Mouse (Mus musculus) layer of hippocampus, postnatal 25 days (tissue): Measurements from ENCODE around the gene Cmah. TPM values are rescaled to one million over a fixed set of nuclear protein-coding genes. Genes with fewer than 3 reads are reported as not detected.

Source experiments
- DNase-seq, 2 experiments: peaks; one replicate each; pipeline ENCODE4 v3.0.0; 2022; ENCODE audit warnings: mixed read lengths in 2 of 2, low spot score in 1 of 2; ENCODE audit errors: extremely low spot score in 1 of 2
- total RNA-seq, 2 experiments: library from RNA; stranded (reverse); gene quantifications; 2 replicates each; pipeline ENCODE4 v1.2.3; 2021

The Cmah gene
- under 1 TPM; 0.44 to 0.70 TPM for total RNA-seq

DNA sequence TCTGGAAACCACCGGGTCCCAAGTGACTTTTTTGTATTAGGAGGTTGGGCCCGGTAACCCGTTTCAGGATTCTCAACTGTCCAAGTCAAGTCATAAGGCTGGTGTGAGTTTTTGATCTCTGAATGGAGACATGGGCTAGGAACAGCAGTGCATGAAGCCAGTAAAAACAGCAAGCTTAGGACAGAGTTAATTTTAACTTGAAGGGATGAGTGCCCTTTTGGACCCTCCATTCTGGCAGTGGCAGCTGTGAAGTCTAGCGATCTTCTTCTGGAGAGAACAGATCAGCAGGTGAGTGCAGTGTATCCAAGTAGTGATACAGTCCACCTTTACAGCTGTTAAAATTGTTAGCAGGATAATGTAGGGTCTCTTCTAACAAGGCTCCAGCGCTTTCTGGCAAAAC is at the start of gene Cmah:
Gene Cmah, plus strand, starts transcription at position 204 of the 400 bp plus-strand sequence.
- no peak for DNase-seq

DNA sequence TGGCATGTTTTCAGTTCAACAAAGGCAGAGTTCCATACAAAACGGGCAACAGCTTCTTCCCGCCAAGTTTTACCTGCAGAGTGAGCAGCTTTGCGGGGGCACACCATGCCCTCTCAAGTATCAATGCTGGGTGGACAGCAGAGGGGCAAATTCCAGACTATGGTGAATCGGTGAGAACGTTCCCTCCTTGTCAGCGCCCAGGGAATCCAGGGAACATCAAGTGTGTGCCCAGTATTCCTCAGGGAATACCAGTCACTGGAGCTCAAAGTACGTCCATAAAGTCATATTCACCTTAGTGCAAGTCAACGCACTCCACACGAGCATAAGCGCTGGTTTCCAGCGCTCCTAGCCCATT is 47.8 kb upstream of the Cmah start:
- DNase-seq, result no peak

- DNase-seq, result peak in 1 of 2 experiments; percentile 19
Observed at GRCm38 (mm10) chr13:24279762-24280438, 47.3 kb upstream of the Cmah start.

DNA sequence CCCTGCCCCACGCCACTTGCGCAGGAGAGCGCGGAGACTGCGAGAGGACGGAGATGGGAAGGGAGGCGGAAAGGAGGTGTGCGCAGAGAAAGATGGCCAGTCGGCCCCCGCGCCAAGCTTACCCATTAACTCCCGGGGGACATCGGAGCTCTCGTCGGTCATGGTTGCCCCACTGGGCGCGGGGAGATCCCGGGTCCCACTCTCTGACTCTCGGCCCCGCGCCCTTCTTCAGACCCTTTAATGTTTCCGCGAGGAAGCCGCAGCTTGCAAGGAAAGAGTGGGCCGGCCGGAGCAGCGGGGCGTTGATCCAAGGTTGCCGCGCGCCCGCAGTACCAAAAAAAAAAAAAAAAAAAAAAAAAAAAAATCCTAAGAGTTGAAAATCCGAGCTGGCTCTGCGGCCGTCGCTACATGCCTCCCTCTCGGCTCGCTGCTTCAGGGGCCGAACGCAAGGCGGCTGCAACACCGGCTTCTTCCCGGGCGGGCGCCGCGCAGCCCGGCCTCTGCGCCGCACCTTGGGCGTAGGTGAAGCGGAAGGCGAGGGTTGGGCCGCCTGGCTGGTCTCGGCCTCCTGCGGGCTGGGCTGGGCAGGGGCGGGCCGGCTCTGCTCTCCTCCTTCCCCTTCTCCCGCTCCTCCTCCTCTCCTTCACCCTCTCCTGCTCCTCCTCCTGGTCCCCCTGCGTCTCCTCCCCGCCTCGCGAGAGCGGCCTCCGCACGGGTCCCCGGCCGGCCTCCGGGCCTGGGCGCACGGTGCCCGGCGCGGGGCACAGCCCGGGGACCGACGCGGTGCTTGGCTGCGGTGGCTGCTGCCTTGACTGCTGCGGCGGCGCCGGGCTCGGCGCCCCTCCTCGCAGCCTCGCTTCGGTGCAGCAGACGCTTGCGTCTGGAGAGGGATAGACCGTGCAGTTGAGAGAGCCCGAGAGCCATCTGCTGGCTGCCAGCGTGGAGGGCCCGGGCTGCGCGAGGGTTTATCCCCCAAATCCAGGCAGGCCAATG is 46.5 kb upstream of the Cmah start, which contains the start of gene Carmil1:
Gene Carmil1, minus strand, starts transcription at position 357 of the 993 bp plus-strand sequence.
- peak; percentile 73 to 86 for DNase-seq

GRCm38 (mm10) chr13:24287381-24287780 is 39.8 kb upstream of the Cmah start:
- DNase-seq, result no peak

DNA sequence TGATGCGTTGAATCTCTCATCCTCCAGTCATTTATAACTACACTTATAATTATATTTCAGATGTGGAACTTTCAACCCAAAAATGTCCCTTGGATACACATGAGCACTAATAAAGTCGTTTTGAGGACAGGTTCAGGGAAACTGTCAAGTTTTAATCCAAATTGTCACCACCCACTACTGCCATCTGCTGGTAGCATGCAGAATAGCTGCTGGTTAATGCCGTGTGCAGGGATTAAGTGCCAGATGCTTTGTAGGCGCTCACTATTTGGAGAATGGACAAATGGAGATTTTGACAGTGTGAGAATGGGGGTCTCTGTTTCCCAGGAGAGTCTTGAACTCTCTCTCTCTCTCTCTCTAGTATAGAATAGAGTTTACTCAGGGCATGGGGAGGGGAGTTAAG is 30.0 kb upstream of the Cmah start:
- peak in 1 of 2 experiments; percentile 59 for DNase-seq

DNA sequence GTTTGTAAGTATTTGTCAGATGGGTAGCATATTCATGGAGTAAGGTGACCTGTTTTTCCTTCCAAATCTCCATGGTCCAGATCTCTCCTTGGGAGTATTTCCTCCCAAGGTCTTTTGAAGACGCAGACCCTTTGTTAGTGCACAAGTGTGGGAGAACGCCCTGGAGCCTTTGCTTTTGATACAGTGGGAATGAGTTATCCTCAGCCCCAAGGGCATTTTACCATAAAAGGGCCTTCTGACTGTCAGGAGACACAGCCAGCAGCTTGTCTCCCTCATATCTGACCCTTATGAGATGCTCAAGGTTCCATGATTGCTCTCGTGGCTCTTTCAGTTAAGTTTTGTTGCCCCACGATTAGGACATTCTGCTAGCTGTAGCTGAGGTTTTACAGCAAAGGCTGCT is 21.7 kb upstream of the Cmah start:
- DNase-seq, result no peak

DNA sequence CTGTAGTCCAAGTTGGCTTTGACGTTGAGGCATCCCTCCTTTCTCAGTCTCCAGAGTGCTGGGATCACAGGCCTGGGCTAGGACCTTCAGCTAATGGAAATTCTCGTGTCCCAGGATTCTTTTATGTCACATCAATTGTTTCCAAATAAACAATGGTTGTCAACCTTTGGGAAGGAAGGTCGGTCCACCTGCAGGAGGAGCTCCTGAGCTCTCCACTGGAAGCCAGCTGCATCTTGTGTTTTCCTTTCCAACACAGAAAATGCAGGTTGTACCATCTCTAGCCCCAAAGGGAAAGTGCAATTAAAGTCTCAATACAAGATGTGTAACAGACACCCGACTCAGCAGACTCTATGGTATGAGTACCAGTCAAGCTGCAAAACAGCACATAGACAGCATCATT is 21.0 kb upstream of the Cmah start:
- DNase-seq, result no peak

- no peak for DNase-seq
Observed at GRCm38 (mm10) chr13:24311011-24311940, 15.9 kb upstream of the Cmah start.

DNA sequence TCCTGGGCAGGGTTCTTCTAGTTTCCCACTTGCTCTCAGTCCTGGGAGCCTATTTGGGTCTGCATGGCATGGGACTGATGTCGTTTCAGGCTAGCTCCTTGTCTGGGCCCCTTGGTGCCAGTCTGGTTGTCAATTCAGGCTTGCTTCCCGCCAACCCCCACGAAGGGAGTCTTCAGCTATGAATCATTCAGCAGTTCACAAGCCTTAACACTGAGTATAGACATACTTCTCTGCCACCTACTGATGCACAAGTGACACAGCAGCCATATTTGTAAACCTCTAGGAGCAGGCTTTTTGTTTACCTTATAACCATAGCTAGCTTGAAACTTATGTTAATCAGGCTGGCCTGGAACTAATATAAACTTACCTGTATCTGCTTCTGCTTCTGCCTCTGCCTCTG is 10.6 kb upstream of the Cmah start:
- no peak for DNase-seq

- DNase-seq, result peak in 1 of 2 experiments; percentile 43
Observed at GRCm38 (mm10) chr13:24318618-24319017, 8.6 kb upstream of the Cmah start.

DNA sequence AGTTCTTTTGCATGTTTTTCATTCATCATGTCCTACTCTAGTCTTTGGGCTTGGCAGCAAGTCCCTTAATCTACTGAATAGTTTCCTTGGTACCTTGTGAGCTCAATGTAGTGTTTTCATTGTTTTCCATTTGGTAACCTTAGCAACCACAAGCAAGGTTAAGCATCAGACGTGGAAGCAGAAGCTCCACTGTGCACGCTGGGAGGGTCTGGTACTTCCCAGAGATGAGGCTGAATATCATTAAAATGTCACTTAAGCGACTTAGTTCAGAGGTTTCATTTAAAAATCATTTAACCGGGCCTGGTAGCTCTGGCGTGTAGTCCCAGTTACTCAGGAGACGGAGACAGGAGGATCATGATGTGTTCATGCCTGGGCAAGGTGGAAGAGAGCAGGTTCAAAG is 5.9 kb upstream of the Cmah start:
- DNase-seq, result no peak

GRCm38 (mm10) chr13:24328036-24328817 is 1.0 kb downstream of the Cmah start:
- no peak for DNase-seq

DNA sequence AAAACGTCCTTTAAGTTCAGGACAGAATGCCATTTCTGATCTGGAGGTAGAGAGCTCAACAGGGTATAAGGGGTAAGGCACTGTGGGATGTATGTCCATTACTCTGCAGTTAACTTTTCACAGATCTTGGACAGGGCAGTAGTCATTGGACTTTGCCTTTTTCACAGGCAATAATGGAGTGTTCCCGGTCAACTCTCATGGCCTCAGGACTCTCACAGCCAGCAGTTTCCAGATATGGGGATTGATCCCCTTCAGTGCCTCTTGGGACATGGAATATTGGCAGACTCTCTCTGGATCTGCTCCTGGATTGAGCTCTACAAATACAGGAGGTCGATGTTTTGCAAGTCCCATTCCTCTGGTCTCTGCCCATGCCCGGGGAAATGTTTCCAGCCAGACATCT is 2.9 kb downstream of the Cmah start:
- DNase-seq, result no peak

DNA sequence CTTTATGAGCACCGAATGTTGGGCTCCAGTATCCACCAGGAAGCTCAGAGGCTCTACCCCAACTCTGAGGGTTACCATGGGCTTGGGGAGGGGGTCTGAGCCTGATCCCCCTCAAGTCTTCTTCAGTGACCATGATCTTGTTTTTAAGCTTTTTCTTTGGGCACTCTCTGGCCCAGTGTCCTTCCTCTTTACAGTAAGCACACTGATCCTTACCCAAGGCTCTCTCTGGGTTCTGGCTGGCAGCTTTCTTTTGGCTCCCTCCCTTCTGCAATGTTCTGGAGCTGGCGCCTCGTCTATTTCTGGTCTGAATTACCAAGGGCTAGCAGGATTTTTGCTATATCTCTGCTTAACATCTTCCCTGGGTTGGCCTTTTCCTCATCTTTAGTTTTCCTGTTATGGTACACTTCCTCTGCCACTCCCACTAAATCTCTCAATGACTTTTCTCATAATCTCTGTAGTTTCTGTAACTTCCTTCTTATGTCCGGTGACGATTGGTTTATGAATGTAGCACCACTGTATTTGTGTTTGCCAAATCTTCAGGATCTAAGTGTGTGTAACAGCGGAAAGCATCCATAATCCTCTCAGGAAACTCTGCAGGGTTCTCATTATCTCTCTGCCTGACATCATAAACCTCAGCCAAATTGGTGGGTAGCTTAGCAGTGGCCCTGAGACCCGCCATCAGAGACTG is 3.8 kb downstream of the Cmah start:
- DNase-seq, result no peak

- no peak for DNase-seq
Observed at GRCm38 (mm10) chr13:24332537-24332936, 5.3 kb downstream of the Cmah start.

GRCm38 (mm10) chr13:24336818-24337217 is 9.6 kb downstream of the Cmah start:
- no peak for DNase-seq

GRCm38 (mm10) chr13:24337874-24338273 is 10.7 kb downstream of the Cmah start:
- no peak for DNase-seq

DNA sequence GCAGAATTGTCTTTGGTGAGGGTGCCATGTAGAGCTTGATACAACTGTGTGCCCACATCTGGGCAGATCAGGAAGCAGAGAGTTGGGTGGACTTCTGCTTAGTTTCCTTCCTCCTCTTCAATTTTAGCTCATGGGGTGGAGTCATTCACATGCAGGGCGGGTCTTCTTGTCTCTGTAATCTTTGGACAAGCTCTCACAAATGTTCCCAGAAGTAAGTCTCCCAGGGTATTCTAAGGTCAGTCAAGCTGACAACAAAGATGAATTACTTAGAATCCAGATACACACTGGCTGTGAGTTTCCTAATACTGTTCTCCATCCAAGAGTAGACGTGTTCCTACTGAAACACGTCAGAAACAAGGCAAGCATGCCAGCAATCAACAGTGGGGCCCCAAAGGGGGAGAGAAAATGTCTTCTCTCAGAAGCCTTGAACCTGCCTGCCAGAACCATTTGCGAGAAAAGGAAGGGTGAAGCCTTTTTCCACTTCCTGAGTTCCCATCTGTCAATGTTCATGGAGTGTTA is 11.2 kb downstream of the Cmah start:
- no peak for DNase-seq
